Mouse (Mus musculus) urinary bladder, postnatal 14 days (tissue): ENCODE measurements around the gene Kdm8.

ENCODE experiments used
- DNase-seq: peaks from one replicate; pipeline ENCODE4 v3.0.0; 2021; ENCODE audit warnings: low spot score

Gene Kdm8

GRCm38 (mm10) chr7:125503374-125504092 lies 59.1 kb downstream of the Kdm8 start:
- DNase-seq = no peak

GRCm38 (mm10) chr7:125504618-125505017 lies 60.1 kb downstream of the Kdm8 start:
- no peak for DNase-seq

- DNase-seq = no peak
Measured at GRCm38 (mm10) chr7:125505568-125505967, 61.1 kb downstream of the Kdm8 start.

GRCm38 (mm10) chr7:125507279-125507678 lies 62.8 kb downstream of the Kdm8 start:
- DNase-seq = no peak

- DNase-seq = no peak
Measured at GRCm38 (mm10) chr7:125511432-125511831, 67.0 kb downstream of the Kdm8 start.

GRCm38 (mm10) chr7:125511852-125512251 lies 67.4 kb downstream of the Kdm8 start:
- DNase-seq = no peak
